Mouse (Mus musculus) hematopoietic stem cell, adult 5-6 weeks (primary cell): Measurements from ENCODE around the gene Thyn1. TPM values are rescaled to one million over a fixed set of nuclear protein-coding genes. Genes with fewer than 3 reads are reported as not detected.

Experiments
- ATAC-seq, 2 experiments: fragments of 125-278 bp in 1 of 2; replicated peaks in 1 of 2; 2 replicates each; pipeline ENCODE4 v1.8.0; 2016 to 2017; ENCODE audit warnings: inconsistent platforms in 2 of 2, mild to moderate bottlenecking in 2 of 2, moderate number of reproducible peaks in 2 of 2, low read depth in 1 of 2, moderate TSS enrichment in 1 of 2; ENCODE audit not compliant: low FRiP score in 2 of 2, poor library complexity in 2 of 2, severe bottlenecking in 2 of 2, insufficient read depth in 1 of 2, low TSS enrichment in 1 of 2
- total RNA-seq: library from RNA; stranded (forward); fragments of 172-1452, 232-1000 nt; gene quantifications from 2 replicates; pipeline ENCODE4 v1.2.3, GENCODE M21; 2017

Gene Thyn1
- 59.1 and 67.3 TPM in 2 replicates for total RNA-seq

DNA sequence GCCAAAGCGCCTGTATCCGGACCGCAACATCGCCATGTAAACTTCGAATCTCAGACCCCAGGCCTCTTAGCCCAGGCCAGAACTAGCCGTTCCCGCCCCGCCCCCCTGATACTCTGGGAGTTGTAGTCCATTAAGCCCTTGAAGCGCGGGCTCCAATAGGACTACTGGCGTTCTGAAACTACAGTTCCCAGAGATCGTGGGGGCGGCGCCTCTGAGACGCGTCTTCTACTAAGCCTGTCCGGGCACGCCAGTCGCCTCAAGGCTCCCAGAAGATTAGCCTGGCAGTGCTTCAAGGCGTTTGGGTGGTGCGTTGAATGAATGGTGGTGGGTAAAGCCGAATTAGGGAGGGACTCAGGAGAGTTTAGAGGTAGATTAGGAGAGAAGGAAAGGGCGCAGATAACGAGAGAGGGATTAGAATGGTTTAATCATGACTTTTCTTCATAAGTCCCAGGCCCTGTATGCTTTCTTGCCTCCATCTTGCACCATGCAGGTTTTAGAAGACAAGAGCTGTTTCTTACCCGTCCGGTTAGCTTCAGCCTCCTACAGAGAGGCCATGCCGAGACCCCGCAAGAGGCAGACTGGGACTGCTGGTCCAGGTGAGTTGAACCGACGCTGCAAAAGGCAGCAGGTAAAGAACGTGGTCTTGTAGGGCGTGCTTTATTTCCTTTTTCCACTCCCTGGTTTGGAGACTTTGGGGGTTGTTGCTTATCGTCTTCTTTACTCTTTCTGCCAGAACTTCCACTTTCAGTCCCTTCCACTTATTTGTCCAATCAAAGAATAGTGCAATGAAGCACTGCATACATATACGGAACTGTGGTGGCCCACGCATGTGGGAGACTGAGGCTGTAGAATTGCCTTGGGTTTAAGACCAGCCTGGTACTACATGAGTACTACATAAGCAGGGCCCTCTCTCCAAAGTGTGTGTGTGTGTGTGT lies at the start of gene Thyn1, which contains the start of gene Acad8:
Gene Thyn1, plus strand, starts transcription at position 250 of the 935 bp plus-strand sequence.
Gene Acad8, minus strand, starts transcription at position 106 of the 935 bp plus-strand sequence.
- ATAC-seq = peak; percentile 96 to 98

DNA sequence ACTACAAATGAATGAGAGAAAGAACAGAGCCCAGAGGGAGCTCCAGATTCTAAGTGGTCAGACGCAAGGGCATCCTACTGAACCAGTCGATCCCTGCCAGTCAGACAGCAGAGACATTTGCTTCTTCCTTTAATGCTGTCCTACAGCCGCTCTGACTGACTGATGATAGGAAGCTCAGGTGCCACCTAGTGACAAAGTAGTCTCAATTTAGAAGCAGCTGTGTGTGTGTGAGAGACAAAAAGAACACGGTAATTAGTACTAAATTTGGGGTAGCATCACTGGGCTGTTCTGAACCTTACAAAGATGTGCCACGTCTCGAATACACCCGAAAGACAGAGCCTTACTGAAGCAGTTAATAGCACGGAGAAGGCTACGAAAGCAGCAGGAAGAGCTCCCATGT lies 21.8 kb upstream of the Thyn1 start:
- ATAC-seq = no peak

DNA sequence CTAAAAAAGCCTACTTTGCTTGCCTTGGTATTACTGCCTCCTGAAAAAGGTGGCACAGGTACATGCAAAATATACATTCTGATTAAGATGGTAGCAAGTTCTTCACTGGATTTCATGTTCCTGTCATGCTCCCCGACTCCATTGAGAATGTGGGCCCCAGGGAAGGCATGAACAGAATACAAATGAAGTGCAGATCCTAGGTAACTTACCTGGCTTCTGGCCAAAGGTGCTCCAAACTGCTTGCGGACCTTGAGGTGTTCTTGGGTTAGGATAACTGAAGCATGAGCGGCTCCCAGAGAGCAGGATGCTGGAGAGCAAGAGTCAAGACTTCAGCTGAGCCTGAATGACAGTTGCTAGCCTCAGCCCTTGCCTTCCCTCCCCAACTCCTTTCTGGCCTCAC lies 20.7 kb upstream of the Thyn1 start:
- ATAC-seq = no peak

DNA sequence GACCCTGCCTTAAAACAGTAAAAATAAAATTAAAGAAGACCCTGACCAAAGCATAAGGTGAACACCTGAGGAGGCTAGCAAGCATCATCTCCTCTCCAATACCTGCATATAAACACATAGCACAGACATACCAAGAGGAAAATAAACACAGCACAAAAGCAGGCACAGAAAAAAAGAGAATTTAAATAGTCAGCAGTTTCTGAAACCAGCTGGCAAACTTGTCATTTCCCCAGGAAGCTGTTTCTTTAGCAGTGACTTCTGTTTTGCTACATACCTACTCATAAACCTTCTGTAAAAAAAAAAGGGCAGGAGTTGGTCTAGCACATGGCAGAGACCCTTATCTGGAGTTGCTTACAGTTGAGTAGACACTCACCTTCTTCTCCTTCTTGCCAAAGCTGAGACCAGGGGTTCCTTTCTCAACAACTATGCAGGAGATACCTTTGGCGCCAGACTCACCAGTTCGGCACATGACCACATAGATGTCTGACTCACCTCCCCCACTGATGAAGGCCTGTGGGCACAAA lies 14.4 kb upstream of the Thyn1 start:
- no peak for ATAC-seq

DNA sequence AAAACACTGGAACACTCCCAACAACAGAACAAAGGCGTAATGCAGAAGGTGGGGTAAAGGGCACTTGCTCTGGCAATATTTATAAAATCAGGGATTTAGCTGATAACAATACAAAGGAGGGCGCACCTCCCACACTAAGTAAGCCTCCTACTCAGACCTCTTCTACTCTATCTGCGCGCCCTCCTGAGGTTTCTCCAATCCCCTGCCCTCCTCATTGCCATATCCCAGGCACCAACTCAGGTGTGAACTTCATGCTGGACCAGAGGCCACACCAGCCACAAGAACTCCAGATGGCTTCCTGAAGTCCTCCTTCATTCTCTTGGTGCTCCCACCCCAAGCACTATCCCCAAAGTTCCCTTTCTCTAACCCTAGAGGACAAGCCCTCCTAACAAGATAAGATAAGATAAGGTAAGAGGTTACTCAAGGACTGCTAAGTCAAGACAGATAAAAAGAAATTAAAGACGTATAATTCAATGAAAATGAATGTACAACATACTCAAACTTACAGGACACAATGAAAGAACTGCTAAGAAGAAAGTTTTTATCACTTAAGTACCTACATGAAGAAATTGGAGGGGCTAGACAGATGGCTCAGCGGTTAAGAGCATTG lies 13.7 kb upstream of the Thyn1 start:
- ATAC-seq = no peak

DNA sequence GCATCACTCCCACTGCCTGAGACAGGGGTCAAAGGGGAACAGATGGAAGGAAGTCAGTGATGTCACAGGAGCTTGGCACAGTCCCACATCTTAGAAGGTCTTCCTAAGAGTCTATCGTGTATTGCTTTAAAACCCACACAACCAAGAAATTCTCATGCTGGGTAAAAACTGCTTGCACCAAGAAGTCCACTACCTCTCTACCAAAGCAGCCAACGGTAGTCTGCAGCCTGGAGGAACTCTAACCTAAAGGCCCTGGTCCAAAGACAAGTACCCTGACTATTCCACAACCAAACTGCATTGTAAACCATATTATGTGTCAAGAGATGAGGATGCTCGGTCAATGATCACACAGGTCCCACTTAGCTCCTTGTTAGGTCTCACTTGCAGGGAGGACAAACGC lies 9.3 kb upstream of the Thyn1 start:
- no peak for ATAC-seq

DNA sequence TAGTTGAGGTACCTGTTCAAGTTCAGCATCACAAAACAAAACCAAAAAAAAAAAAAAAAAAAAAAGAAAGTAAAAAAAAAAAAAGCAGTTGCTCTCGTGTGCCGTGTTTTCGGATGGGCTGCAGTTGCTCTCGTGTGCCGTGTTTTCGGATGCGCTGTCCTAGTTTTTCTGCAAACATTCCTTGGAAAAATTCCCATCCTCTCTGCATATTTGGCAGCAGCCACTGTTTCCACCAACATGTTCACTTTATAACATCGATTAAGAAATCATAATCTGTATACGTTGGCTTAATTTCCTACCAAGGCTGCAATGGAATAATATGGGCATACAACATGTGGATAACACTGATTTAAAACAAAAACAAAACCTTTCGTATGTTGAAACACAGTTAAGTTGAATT lies 6.4 kb upstream of the Thyn1 start:
- ATAC-seq = no peak

DNA sequence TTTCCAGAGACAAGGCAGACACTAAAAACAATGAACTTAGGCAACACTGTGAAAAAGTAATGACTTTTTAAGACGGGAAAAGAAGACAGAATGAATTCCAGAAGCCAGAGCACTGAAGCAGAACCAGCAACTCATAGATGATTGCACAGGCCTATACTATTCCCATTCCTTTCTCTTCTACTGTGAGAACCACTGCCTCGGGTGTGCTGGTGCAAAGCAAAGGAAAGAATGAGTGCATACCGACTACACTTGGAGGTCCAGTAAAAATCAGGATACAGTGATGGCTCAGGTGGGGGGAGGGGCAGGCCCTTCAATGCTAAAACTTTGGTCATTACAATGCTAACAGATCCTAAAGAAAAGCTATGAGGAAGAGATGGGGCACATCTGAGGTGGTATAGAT lies 5.6 kb upstream of the Thyn1 start:
- no peak for ATAC-seq

DNA sequence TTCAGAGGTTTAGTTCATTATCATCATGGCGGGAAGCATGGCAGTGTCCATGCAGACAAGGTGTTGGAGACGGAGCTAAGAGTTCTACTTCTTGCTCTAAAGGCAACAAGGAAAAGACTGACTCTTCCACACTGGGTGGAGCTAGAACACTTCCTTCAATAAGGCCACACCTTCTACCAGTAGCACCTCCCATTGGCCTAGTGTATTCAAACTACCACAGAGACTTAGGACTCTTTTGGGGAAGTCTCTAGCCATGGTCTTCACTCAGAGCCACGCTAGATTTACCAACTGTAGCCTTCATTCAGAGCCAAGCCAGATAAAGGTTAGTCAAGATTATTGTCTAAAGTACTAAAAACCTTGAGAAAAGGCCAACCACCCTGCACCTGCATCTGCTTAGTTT lies 2.4 kb upstream of the Thyn1 start:
- peak in 1 of 2 experiments; percentile 43; a peak in 1 of 4 replicates for ATAC-seq

DNA sequence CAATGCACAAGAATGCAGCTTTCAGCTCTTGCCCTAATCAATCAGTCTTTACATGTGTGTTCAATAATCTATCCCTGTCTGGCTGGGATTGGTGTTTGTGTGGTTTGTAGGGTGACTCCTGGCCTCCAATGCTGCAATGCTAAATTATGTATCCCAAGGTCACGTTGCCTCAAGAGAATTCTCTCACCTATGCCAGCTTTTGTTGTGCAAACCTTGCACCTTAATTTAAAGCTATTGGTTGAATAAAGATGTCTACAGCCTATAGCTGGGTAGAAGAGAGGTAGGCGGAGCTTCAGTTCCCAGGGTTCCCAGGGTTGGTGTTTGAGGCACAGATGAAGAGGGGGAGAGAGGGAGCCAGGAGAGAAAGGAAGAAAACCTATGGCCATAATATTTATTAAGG lies 2.0 kb upstream of the Thyn1 start:
- no peak for ATAC-seq

DNA sequence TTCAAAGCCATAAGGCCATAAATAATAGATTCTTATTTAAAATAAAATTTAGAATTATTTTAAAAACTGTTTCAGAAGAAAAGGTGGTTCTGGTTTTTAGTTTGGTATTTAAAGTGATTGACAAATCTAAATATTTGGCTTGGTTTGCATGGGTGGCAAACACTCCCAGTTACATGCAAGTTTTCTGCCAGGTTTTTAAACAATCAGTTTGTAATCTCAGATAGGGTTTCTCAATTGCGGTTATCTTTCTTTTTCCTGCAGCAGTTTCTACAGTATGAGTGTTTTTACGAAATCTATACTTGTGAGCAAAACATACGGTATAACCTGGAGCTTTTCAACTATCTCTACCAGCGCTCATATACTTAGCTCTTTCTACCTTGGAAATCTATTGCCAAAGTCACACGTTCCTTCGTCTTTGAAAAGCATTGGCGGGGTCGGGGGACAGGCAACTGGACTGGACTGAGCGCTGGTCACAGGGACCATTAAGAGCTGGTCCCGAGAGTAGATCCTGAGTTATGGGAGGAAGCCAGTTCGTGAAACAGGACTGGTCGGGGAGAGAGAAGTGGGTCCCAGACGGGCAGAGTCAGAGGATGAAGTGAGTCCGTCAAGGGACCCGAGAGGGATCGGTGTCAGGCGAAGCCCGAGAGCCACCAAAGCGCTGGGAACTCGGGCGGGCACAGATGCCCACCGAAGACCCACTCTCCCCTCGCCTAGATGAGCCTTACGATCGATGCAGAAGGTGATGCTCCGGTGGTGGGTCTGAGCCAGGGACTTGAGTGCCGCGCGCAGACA lies 645 bp upstream of the Thyn1 start:
- peak; percentile 1 to 38; a peak in 3 of 4 replicates for ATAC-seq

DNA sequence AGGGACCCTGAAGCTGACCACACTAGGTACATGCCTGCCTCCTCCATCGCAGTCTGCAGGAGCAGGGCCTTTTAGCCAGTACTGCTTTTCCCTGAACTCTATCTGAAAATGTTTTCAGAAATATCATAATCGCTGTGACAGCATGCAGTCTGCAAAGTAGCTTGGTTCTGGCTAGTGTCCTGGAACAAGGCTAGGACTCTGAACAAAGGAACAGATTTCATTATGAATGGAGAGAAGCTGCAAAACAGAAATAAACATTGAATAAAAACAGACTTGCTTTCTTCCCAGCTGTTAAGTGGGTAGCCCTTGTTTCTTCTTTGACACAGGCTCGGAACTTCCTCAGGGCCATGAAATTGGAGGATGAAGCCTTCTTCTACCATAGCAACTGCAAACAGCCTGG lies 5.7 kb downstream of the Thyn1 start:
- ATAC-seq = no peak

DNA sequence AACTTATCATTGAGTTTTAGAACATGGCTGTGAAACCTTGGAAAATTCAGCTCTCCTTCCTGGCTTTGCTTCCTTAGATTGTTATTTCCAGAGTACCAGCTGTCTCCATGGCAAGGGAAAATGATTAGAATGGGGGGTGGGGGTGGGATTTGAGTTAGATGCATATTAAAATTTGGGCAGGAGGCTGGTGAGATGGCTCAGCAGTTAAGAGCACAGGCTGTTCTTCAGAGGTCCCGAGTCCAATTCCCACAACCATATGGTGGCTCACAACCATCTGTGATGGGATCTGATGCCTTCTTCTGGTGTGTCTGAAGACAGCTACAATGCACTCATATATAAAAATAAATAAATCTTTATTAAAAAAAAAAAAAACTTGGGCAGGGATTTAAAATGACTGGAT lies 6.4 kb downstream of the Thyn1 start:
- ATAC-seq = no peak

DNA sequence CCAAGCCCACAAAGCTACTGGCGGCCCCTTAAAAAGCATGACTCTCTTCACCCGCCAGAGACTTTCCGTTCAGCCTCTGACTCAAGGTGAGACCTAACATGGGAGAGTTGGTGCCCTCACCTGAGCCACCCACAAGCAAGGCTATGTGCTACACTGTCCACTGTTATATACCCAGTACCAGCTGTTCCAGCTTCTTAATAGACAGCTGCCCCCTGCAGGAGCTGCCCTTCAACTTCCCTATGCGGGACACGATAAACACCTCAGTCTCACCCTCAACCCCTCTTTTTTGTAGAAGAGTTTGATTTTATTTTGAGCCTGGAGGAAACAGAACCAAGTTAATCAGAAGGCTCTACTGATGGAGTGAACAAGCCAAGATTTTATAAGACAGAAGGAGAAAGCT lies 7.4 kb downstream of the Thyn1 start:
- 0 out of 4 replicates have a peak, but pooled peaks of 1 of the 2 experiments have one; percentile 10 for ATAC-seq

DNA sequence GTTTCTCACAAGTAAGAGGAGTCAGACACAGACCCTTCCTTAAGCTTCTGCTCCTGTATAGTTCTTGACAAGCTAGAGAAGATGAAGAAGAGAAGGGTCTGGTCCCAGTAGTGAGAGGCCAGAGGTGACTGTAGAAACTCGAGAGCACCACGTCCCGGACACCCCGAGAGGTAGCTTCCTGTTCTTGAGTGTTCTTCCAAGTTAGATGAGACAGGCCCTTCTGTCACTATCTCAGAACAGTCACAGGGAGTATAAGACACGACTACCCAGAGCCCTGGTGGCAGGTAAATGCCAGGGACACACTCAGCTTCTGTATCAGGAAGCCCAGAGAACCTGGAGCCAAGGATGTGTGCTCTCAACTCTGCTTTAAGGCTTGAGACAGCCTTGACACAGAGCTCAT lies 9.7 kb downstream of the Thyn1 start:
- no peak for ATAC-seq

DNA sequence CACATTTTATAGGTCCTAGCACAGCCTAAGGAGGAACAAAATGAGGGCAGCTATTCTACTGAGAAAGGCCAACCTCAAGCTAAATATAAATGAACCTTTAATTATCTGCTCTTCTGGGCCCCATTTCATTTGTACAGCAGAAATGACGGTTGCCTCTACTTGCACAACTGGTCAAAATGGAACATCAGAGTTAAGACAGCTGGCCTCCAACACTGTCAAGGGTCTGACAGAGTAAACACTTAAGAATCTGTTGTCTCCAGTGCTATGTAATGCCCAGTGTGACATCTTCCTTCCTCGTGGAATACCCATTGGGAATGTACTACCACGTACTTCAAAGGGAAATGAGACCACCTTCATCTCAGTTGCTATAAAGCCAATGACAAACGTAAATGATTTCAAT lies 12.1 kb downstream of the Thyn1 start:
- no peak for ATAC-seq

DNA sequence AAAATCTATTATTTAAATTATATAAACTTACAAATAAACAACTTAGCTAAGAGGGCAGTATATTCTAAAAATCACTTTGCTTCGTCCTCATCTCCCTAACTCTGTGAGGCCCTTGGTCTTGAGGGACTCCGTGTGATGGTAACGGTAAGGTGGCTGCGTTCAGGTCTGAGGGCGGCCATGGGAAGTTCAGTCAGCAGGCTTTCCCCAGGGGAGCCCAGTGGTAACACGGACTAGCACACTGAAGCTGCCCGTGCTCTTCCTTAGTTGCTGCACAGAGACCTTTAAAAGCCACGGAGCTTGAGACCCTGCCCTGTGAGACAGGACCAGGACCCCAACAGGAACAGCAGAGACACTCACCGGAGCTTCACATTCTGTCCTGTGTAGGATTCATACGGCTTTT lies 19.5 kb downstream of the Thyn1 start:
- ATAC-seq = no peak

DNA sequence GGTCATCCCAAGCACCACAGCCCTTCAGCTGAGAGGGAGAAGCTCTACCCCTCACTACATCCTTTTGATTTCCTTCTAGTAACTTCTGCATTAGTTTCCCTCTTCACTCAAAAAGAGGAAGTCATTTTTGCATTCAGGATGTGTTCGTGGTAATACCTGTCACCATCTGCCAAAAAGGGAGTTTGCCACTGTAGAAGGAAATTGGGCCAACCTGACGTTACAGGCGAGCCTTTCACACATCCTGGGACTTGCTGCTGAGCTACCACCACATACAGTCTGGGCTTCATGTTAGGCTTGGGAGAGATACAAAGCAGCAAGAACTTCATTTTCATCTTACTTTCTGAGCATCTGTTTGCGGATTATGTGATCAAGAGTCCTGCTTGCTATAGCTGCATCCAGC lies 24.2 kb downstream of the Thyn1 start:
- ATAC-seq = peak; percentile 95 to 97
